15 mouse cellular contexts compared by ENCODE assay signal in genomic region chr1:170381457-170381856, GRCm38 (mm10).
DNase-seq lines count a peak whose midpoint lies in the region; ATAC-seq and TF ChIP-seq lines count a peak whose summit lies in the region.
"Had no signal": no experiment of that assay in that cellular context is flagged by ENCODE, and none has a peak within 500 bp of the region (broad histone marks: within the 10 kb centered on the region; RNA-seq: fewer than 3 reads in every experiment).

No protein-coding gene starts in this region.

- ATAC-seq in lung, embryonic 14.5 days (ENCODE audit: insufficient read depth) = peak; percentile 65; the same call in 1 of the 2 replicates
- ATAC-seq: Patski had no signal

- H3K27me3 ChIP-seq in cerebellum, adult 2 months (ENCODE audit: control insufficient read depth, insufficient read depth, low read length) = no peaks in the 10 kb centered on the region
- H3K27me3 ChIP-seq in lung, embryonic 14.5 days (ENCODE audit: insufficient read depth, low read length) = no peaks in the 10 kb centered on the region
- H3K27me3 ChIP-seq: hindbrain, embryonic 12.5 days; Patski had no signal

- peak; percentile 15 to 21 for DNase-seq in cerebellum, postnatal 10 days
- DNase-seq in cerebellum, adult 2 months = no peak
- DNase-seq in lung, embryonic 14.5 days = peak; percentile 34
- no peak for DNase-seq in lung, postnatal 25 days (ENCODE audit: low spot score)
- DNase-seq in kidney, adult 8-10 months = peak; percentile 32 to 43
- peak; percentile 11 for DNase-seq in lung, postnatal 10 days
- DNase-seq in thymus, postnatal 36 days = no peak
- no peak for DNase-seq in cerebellum, adult 8-10 months
- DNase-seq: cerebellum, adult 9-10 months; gastrocnemius, postnatal 10 days; layer of hippocampus, postnatal 36 days had no signal

- no peak overlapping the region for H3K27ac ChIP-seq in cerebellum, adult 2 months (ENCODE audit: insufficient read depth, low read length)
- H3K27ac ChIP-seq in lung, embryonic 14.5 days (ENCODE audit: low read depth) = no peak overlapping the region
- H3K27ac ChIP-seq: hindbrain, embryonic 12.5 days; kidney, postnatal 0 days; midbrain, embryonic 12.5 days had no signal

- TF ChIP-seq CTCF in cerebellum, adult 2 months (IDR thresholded peaks at IDR 0.05; ENCODE audit: borderline replicate concordance, insufficient read depth, low read depth, low read length) = no peak
- no peak for TF ChIP-seq CTCF in lung, embryonic 14.5 days (IDR thresholded peaks at IDR 0.05; ENCODE audit: low read depth)

- TF ChIP-seq POLR2A in cerebellum, adult 2 months (IDR thresholded peaks at IDR 0.05; ENCODE audit: borderline replicate concordance, insufficient read depth, low read length) = no peak

- 47% methylated on average over 3 of the region's 3 CpGs for WGBS in cerebellum, adult 2 months
- WGBS in lung, embryonic 14.5 days = 14% methylated on average over 3 of the region's 3 CpGs

- H3K4me1 ChIP-seq in cerebellum, adult 2 months (ENCODE audit: control insufficient read depth, insufficient read depth, low read length) = no peaks in the 10 kb centered on the region
- no peaks in the 10 kb centered on the region for H3K4me1 ChIP-seq in lung, embryonic 14.5 days (ENCODE audit: insufficient read depth)

- H3K9me3 ChIP-seq in lung, embryonic 14.5 days (ENCODE audit: low read depth, low read length) = no peaks in the 10 kb centered on the region
- H3K9me3 ChIP-seq: hindbrain, embryonic 12.5 days; midbrain, embryonic 12.5 days had no signal

- H3K4me2 ChIP-seq in lung, embryonic 14.5 days = no peak overlapping the region
- H3K4me2 ChIP-seq: hindbrain, embryonic 12.5 days; midbrain, embryonic 12.5 days had no signal

- H3K9ac ChIP-seq in lung, embryonic 14.5 days = no peak overlapping the region
- H3K9ac ChIP-seq: hindbrain, embryonic 12.5 days; midbrain, embryonic 12.5 days had no signal

- no peak overlapping the region for H3K4me3 ChIP-seq in cerebellum, adult 2 months (replicated peaks; ENCODE audit: insufficient read depth, low read depth, low read length)
- H3K4me3 ChIP-seq in lung, embryonic 14.5 days (ENCODE audit: low read depth, low read length) = no peak overlapping the region
- H3K4me3 ChIP-seq: hindbrain, embryonic 12.5 days; midbrain, embryonic 12.5 days had no signal

- H3K36me3 ChIP-seq in lung, embryonic 14.5 days (ENCODE audit: insufficient read depth) = no peaks in the 10 kb centered on the region
- H3K36me3 ChIP-seq: hindbrain, embryonic 12.5 days; midbrain, embryonic 12.5 days had no signal

Comparison
In these comparisons a context has a peak if more than half of its experiments do, and no peak if none do; other contexts are left out.
1. DNase-seq: peak in cerebellum, postnatal 10 days (2 of 2), lung, embryonic 14.5 days (single experiment), kidney, adult 8-10 months (2 of 2) and lung, postnatal 10 days (single experiment); none in cerebellum, adult 2 months (0 of 2), lung, postnatal 25 days (single experiment), thymus, postnatal 36 days (0 of 2) and cerebellum, adult 8-10 months (single experiment).